Mouse (Mus musculus): Measurements from ENCODE around the gene Ptpn14. TPM values are rescaled to one million over a fixed set of nuclear protein-coding genes. Genes with fewer than 3 reads are reported as not detected.

Ptpn14 gene
- polyA plus RNA-seq, 1 experiment from 2014 or later = 9.6 TPM

DNA sequence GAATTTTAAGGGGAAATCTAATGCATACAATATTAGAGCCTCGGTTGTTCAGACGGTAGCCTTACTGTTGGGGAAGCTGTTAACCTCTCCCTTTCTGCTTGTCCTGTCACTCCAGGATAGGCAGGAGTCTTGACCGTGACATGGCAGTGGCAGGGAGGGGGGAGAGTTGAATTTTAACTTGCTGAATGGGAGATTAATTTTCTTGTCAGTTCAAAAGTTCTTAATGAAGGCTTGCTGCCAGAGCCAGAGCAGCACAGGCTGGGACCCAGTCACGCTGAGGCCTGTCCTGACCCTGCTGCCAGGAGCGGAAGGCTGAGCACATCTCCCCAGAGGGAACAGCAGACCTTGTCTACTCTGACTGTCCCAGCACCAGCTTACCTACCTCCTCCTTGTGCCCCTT, 20.6 kb upstream of the Ptpn14 start:
- Histone ChIP-seq H3K9me3 (replicated peaks; ENCODE audit: control insufficient read depth, low read length) (no peaks in the 10 kb centered on the region), H3K27me3 (ENCODE audit: control insufficient read depth, insufficient read depth, low read length) (no peaks in the 10 kb centered on the region), H3K27ac (ENCODE audit: low read length) (no peak overlapping the region), H3K4me2 (ENCODE audit: low read depth, low read length) (no peak overlapping the region), H3K4me1 (ENCODE audit: control insufficient read depth, insufficient read depth, low read length) (0 out of 2 replicates have a peak, but pooled peaks cover 3% of the 10 kb centered on the region), H3K4me3 (ENCODE audit: low read length) (no peak overlapping the region), H3K36me3 (ENCODE audit: control insufficient read depth, insufficient read depth) (no peaks in the 10 kb centered on the region), H3K9ac (ENCODE audit: low read length) (no peak overlapping the region)
- ATAC-seq (replicated peaks; ENCODE audit: extremely low read depth, insufficient read depth, low FRiP score) = no peak
- WGBS = 56% methylated on average over 5 of the region's 5 CpGs

DNA sequence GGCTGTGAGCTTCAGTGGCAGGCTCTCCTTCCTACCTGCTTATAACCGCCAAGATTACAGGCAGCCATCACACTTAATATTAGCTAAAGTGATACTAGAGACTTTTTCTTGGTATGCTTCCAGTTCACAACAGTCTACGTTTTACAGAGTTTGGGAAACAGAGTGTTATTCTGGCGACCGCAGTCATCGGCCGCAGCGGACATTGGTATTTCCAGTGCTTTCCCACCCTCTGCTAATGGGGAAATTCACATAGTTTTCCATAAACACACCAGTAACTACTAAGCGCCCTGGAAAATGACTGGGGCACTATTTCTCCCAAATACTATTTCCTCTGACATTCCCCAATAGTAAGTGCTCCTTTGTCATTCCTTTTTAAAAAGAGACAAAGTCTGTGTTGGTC, 19.1 kb upstream of the Ptpn14 start:
- Histone ChIP-seq H3K27ac (ENCODE audit: low read length) (no peak overlapping the region), H3K9me3 (replicated peaks; ENCODE audit: control insufficient read depth, low read length) (no peaks in the 10 kb centered on the region), H3K4me3 (ENCODE audit: low read length) (no peak overlapping the region), H3K4me2 (ENCODE audit: low read depth, low read length) (no peak overlapping the region), H3K36me3 (ENCODE audit: control insufficient read depth, insufficient read depth) (no peaks in the 10 kb centered on the region), H3K4me1 (ENCODE audit: control insufficient read depth, insufficient read depth, low read length) (0 out of 2 replicates have a peak, but pooled peaks cover 3% of the 10 kb centered on the region), H3K27me3 (ENCODE audit: control insufficient read depth, insufficient read depth, low read length) (no peaks in the 10 kb centered on the region), H3K9ac (ENCODE audit: low read length) (no peak overlapping the region)
- 74% methylated on average over 8 of the region's 8 CpGs for WGBS
- ATAC-seq (replicated peaks; ENCODE audit: extremely low read depth, insufficient read depth, low FRiP score) = no peak

DNA sequence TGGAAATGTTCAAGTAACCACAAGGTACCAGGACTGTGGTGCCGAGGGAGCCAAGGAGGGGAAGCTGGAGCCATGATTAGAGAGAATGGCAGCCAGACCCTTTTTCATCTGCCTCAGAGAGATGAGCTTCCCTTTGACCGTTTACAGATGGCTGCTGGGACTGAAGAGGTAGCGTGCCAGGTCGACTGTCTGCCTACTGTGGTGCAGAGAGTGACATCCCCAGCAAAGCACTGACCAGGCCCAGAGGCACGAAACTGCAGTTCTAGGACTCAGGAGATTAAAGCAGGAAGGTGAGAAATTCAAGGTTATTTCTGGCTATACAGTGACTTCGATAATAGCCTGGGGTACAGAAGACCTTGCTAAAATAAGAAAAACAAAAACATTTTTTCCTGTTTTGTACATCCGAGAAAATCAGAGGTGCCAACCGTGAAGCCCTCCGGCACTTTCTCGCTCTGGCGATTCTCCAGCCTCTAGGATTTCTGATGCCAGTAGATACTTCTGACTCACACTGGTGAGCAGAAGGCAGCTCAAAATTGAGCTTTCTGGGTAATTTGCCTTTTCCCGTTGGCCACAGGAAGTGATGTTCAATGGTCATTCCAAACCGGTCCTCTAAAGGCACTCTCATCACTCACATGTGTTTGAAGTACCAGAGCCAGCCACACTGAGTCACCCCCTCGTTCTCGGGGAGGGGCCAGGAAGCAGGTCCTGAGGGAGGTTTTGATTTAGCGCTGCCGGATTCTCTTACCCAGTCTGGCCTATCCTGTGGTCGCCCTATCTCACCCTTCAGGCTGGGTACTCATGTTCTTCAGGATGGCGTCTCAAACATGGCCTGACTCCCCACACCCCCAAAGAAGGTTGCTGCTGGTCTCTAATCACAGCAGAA, 11.9 kb upstream of the Ptpn14 start:
- no peak for ATAC-seq (replicated peaks; ENCODE audit: extremely low read depth, insufficient read depth, low FRiP score)
- H3K27ac ChIP-seq (ENCODE audit: low read length) = no peak overlapping the region
- H3K9me3 ChIP-seq (replicated peaks; ENCODE audit: control insufficient read depth, low read length) = 0 out of 2 replicates have a peak, but pooled peaks cover 3% of the 10 kb centered on the region
- WGBS = 45% methylated on average over 19 of the region's 19 CpGs
- 0 out of 2 replicates have a peak, but pooled peaks cover 2% of the 10 kb centered on the region for H3K4me1 ChIP-seq (ENCODE audit: control insufficient read depth, insufficient read depth, low read length)
- no peaks in the 10 kb centered on the region for H3K27me3 ChIP-seq (ENCODE audit: control insufficient read depth, insufficient read depth, low read length)
- H3K4me2 ChIP-seq (ENCODE audit: low read depth, low read length) = no peak overlapping the region
- no peak overlapping the region for H3K9ac ChIP-seq (ENCODE audit: low read length)
- H3K36me3 ChIP-seq (ENCODE audit: control insufficient read depth, insufficient read depth) = no peaks in the 10 kb centered on the region
- H3K4me3 ChIP-seq (ENCODE audit: low read length) = no peak overlapping the region

DNA sequence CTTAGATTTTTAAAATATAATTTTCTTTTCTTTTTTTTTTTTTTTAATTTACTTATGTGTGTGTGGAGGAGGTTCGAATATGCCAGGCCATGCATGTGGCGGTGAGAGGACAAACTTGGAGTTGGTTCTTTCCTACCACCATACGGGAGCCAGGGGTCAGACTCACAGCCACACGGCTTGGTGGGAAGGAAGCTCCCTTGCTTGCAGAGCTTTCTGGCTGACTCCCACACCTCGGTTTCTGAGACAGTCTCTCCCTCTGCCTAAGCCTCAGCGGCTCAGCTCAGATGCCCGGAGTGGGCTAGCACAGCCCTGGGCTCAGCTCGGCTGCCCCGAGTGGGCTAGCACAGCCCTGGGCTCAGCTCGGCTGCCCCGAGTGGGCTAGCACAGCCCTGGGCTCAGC, 10.5 kb upstream of the Ptpn14 start:
- no peak for ATAC-seq (replicated peaks; ENCODE audit: extremely low read depth, insufficient read depth, low FRiP score)
- Histone ChIP-seq H3K27ac (ENCODE audit: low read length) (no peak overlapping the region), H3K9ac (ENCODE audit: low read length) (no peak overlapping the region), H3K4me3 (ENCODE audit: low read length) (no peak overlapping the region), H3K27me3 (ENCODE audit: control insufficient read depth, insufficient read depth, low read length) (no peaks in the 10 kb centered on the region), H3K9me3 (replicated peaks; ENCODE audit: control insufficient read depth, low read length) (0 out of 2 replicates have a peak, but pooled peaks cover 3% of the 10 kb centered on the region), H3K36me3 (ENCODE audit: control insufficient read depth, insufficient read depth) (no peaks in the 10 kb centered on the region), H3K4me2 (ENCODE audit: low read depth, low read length) (no peak overlapping the region), H3K4me1 (ENCODE audit: control insufficient read depth, insufficient read depth, low read length) (0 out of 2 replicates have a peak, but pooled peaks cover 2% of the 10 kb centered on the region)
- 84% methylated on average over 11 of the region's 11 CpGs for WGBS

DNA sequence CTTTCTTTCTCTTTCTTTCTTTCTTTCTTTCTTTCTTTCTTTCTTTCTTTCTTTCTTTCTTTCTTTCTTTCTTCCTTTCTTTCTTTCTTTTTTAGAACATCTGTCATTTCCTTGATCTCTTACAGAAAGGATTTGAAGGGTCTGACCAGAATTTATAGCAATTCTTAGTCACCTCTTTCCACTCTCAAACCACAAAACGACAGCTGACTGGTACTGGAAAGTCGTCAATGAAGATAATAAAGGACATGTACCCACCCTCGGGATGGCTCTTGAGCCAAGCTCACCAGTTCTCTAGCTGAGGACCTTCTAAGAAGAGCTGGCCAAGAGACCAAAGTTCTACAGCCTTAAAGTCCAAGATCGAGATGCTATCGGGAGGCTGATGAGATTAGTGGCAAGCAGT, 9.5 kb upstream of the Ptpn14 start:
- Histone ChIP-seq H3K4me1 (ENCODE audit: control insufficient read depth, insufficient read depth, low read length) (0 out of 2 replicates have a peak, but pooled peaks cover 2% of the 10 kb centered on the region), H3K27me3 (ENCODE audit: control insufficient read depth, insufficient read depth, low read length) (no peaks in the 10 kb centered on the region), H3K36me3 (ENCODE audit: control insufficient read depth, insufficient read depth) (no peaks in the 10 kb centered on the region), H3K4me2 (ENCODE audit: low read depth, low read length) (no peak overlapping the region), H3K27ac (ENCODE audit: low read length) (no peak overlapping the region), H3K9ac (ENCODE audit: low read length) (no peak overlapping the region), H3K9me3 (replicated peaks; ENCODE audit: control insufficient read depth, low read length) (0 out of 2 replicates have a peak, but pooled peaks cover 3% of the 10 kb centered on the region), H3K4me3 (ENCODE audit: low read length) (no peak overlapping the region)
- WGBS = 73% methylated on average over 5 of the region's 5 CpGs
- no peak for ATAC-seq (replicated peaks; ENCODE audit: extremely low read depth, insufficient read depth, low FRiP score)

DNA sequence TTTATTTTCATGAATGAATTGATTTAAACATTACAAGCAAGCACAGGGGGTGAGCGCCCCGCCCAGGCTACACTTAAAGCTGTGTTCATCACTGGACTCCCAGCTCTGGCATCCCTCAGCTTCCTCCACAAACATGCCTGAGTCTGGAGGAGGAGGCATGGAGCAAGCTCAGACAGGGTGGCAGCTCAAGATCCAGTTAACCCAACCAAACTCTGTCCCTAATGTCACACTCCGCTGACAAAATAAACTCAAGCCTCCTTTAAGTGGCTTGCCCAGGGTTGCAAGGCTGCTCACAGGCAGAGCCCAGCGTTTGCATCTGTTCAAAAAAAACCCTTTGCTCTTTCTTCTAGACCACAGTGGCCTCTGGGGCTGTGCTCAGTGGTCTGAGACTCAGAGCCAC, 1.9 kb upstream of the Ptpn14 start:
- WGBS = 74% methylated on average over 4 of the region's 4 CpGs
- Histone ChIP-seq H3K4me2 (ENCODE audit: low read depth, low read length) (no peak overlapping the region), H3K4me1 (ENCODE audit: control insufficient read depth, insufficient read depth, low read length) (peaks cover 27% of the 10 kb centered on the region), H3K27ac (ENCODE audit: low read length) (no peak overlapping the region), H3K27me3 (ENCODE audit: control insufficient read depth, insufficient read depth, low read length) (no peaks in the 10 kb centered on the region), H3K9me3 (replicated peaks; ENCODE audit: control insufficient read depth, low read length) (peaks cover 4% of the 10 kb centered on the region; the same call in 1 of the 2 replicates), H3K4me3 (ENCODE audit: low read length) (no peak overlapping the region), H3K9ac (ENCODE audit: low read length) (no peak overlapping the region), H3K36me3 (ENCODE audit: control insufficient read depth, insufficient read depth) (no peaks in the 10 kb centered on the region)
- no peak for ATAC-seq (replicated peaks; ENCODE audit: extremely low read depth, insufficient read depth, low FRiP score)

DNA sequence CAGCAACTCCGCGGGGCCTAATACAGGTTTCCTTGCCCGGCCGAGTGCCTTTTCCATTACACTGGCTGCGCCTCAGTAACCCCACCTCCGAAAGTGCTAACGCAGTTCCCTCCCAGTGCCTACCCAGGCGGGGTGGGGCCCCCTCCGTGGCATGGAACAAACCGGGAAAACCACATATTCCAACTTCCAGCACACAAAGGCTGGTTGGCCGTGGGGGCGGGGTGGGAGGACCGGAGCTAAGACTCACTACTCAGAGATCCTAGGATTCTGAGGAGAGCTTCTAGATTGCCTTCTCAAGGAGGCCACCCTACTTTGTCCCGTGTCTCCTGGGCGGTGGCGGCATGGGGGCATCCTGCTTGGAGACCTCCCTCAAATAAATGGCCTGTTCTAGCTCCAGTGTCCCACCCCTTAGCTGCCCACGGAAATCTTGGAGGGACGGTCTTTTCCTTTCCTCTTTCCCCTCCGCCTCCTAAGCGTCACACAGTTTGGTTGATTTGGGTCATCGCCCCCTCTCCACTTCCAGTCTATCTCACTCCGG, 653 bp upstream of the Ptpn14 start:
- WGBS = 2% methylated on average over 22 of the region's 22 CpGs
- peaks cover 39% of the 10 kb centered on the region for H3K4me1 ChIP-seq (ENCODE audit: control insufficient read depth, insufficient read depth, low read length)

DNA sequence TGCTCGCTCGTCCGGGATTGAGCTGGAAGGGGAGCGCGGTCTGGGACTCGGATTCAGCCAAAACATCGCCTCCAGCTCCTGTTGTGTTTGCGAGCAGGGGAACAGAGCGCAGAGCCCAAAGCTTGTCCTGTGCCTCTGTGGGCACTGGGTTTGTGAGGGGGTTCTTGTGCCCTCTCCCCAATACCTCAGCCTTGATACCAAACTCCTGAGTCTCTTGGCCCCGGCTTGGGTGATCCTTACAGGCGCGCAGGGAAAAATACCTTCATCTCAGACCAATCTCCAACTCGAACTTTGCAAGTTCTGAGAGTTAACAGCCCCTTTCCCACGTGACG, 682 bp downstream of the Ptpn14 start:
- Histone ChIP-seq H3K36me3 (ENCODE audit: control insufficient read depth, insufficient read depth) (no peaks in the 10 kb centered on the region), H3K27me3 (ENCODE audit: control insufficient read depth, insufficient read depth, low read length) (no peaks in the 10 kb centered on the region), H3K9me3 (replicated peaks; ENCODE audit: control insufficient read depth, low read length) (peaks cover 4% of the 10 kb centered on the region; the same call in 1 of the 2 replicates), H3K4me3 (ENCODE audit: low read length) (peak overlapping the region; percentile 95), H3K4me1 (ENCODE audit: control insufficient read depth, insufficient read depth, low read length) (peaks cover 39% of the 10 kb centered on the region), H3K4me2 (ENCODE audit: low read depth, low read length) (peak overlapping the region; percentile 93), H3K9ac (ENCODE audit: low read length) (peak overlapping the region; percentile 95), H3K27ac (ENCODE audit: low read length) (peak overlapping the region; percentile 98)
- no peak for ATAC-seq (replicated peaks; ENCODE audit: extremely low read depth, insufficient read depth, low FRiP score)
- WGBS = under 1% methylated on average over 15 of the region's 15 CpGs

More for the DNA sequence above, 653 bp upstream of the Ptpn14 start:
- peak overlapping the region; percentile 95 for H3K4me3 ChIP-seq (ENCODE audit: low read length)
- H3K9me3 ChIP-seq (replicated peaks; ENCODE audit: control insufficient read depth, low read length) = peaks cover 4% of the 10 kb centered on the region; the same call in 1 of the 2 replicates
- H3K27me3 ChIP-seq (ENCODE audit: control insufficient read depth, insufficient read depth, low read length) = no peaks in the 10 kb centered on the region
- H3K27ac ChIP-seq (ENCODE audit: low read length) = peak overlapping the region; percentile 98
- H3K36me3 ChIP-seq (ENCODE audit: control insufficient read depth, insufficient read depth) = no peaks in the 10 kb centered on the region
- peak overlapping the region; percentile 95 for H3K9ac ChIP-seq (ENCODE audit: low read length)
- ATAC-seq (replicated peaks; ENCODE audit: extremely low read depth, insufficient read depth, low FRiP score) = peak; percentile 25
- peak overlapping the region; percentile 93 for H3K4me2 ChIP-seq (ENCODE audit: low read depth, low read length)
